Mouse (Mus musculus) spleen, adult 2 months (tissue): ENCODE results near the gene Rph3a. TPM values are rescaled to one million over a fixed set of nuclear protein-coding genes. Genes with fewer than 3 reads are reported as not detected.

Experiments
- DNase-seq, 2 experiments: peaks; one replicate each; pipeline versions ENCODE4 v3.0.0 to v3.0.0-alpha.2; 2012 to 2021; ENCODE audit warnings: low spot score in 2 of 2, low read depth in 1 of 2
- H3K27ac ChIP-seq: fragments of 200-500 bp; 2 replicates; pipeline ENCODE4 v1.5.1; 2012; ENCODE audit warnings: low read length, inconsistent platforms; ENCODE audit not compliant: insufficient read depth
- H3K27me3 ChIP-seq: fragments of 200-500 bp; 2 replicates; pipeline ENCODE4 v1.6.1; 2012; ENCODE audit warnings: mild to moderate bottlenecking, moderate library complexity, low read length, inconsistent platforms; ENCODE audit not compliant: control insufficient read depth, insufficient read depth
- H3K36me3 ChIP-seq: fragments of 200-500 bp; 2 replicates; pipeline ENCODE4 v1.6.1; 2012; ENCODE audit warnings: mild to moderate bottlenecking, low read length, inconsistent platforms; ENCODE audit not compliant: control insufficient read depth, insufficient read depth
- H3K4me1 ChIP-seq: fragments of 200-500 bp; 2 replicates; pipeline ENCODE4 v1.6.1; 2011; ENCODE audit warnings: inconsistent platforms; ENCODE audit not compliant: control insufficient read depth, insufficient read depth, insufficient read length
- H3K4me3 ChIP-seq: fragments of 200-500 bp; 2 replicates; pipeline ENCODE4 v1.5.1; 2011; ENCODE audit warnings: mild to moderate bottlenecking, inconsistent platforms; ENCODE audit not compliant: insufficient read depth, insufficient read length; ENCODE audit errors: extremely low read depth
- CTCF ChIP-seq: fragments of 200-500 bp; IDR thresholded peaks from 2 replicates; pipeline ENCODE4 v1.5.1; 2011; ENCODE audit warnings: mild to moderate bottlenecking, inconsistent platforms; ENCODE audit not compliant: insufficient read depth, insufficient read length, insufficient replicate concordance; ENCODE audit errors: extremely low read depth
- POLR2A ChIP-seq: fragments of 200-500 bp; IDR thresholded peaks from 2 replicates; pipeline ENCODE4 v1.6.1; 2011; ENCODE audit warnings: low read depth, low read length, inconsistent platforms
- WGBS: fragments of 180-500 bp; shearing (Covaris S2); methylation state at CpG from one replicate; pipeline ENCODE4 v1.1.7; 2018; 5-methylcytosine and 5-hydroxymethylcytosine counted together
- polyA plus RNA-seq: library from polyadenylated mRNA; depleted of rRNA; stranded (reverse); fragments of >200 nt; gene quantifications from 2 replicates; pipeline ENCODE4 v1.2.3, GENCODE M21; 2012

The Rph3a gene
- polyA plus RNA-seq, 1 experiment, result 0.02 TPM

- H3K4me3 ChIP-seq, result no peak overlapping the region
- no peaks in the 10 kb centered on the region for H3K36me3 ChIP-seq
- WGBS, result 70% methylated on average over 8 of the region's 8 CpGs
- no peaks in the 10 kb centered on the region for H3K4me1 ChIP-seq
- DNase-seq, result no peak
- no peak overlapping the region for H3K27ac ChIP-seq
- TF ChIP-seq CTCF (no peak), POLR2A (no peak)
- H3K27me3 ChIP-seq, result 0 out of 2 replicates have a peak, but pooled peaks cover 3% of the 10 kb centered on the region
Observed at GRCm38 (mm10) chr5:121007130-121007529, 2.8 kb downstream of the Rph3a start.

- no peak for DNase-seq
- TF ChIP-seq CTCF, result no peak
- TF ChIP-seq POLR2A, result no peak
- Histone ChIP-seq H3K4me3 (no peak overlapping the region), H3K27ac (no peak overlapping the region), H3K36me3 (no peaks in the 10 kb centered on the region), H3K4me1 (no peaks in the 10 kb centered on the region), H3K27me3 (0 out of 2 replicates have a peak, but pooled peaks cover 3% of the 10 kb centered on the region)
- WGBS, result 58% methylated on average over 3 of the region's 4 CpGs
Observed at GRCm38 (mm10) chr5:121006176-121006575, 3.7 kb downstream of the Rph3a start.

GRCm38 (mm10) chr5:121003781-121004180 is 6.1 kb downstream of the Rph3a start:
- no peak for DNase-seq
- Histone ChIP-seq H3K27me3 (0 out of 2 replicates have a peak, but pooled peaks cover 3% of the 10 kb centered on the region), H3K4me3 (no peak overlapping the region), H3K27ac (no peak overlapping the region), H3K36me3 (no peaks in the 10 kb centered on the region), H3K4me1 (no peaks in the 10 kb centered on the region)
- TF ChIP-seq POLR2A (no peak), CTCF (no peak)
- under 1% methylated on average over 17 of the region's 17 CpGs for WGBS

GRCm38 (mm10) chr5:120999573-120999972 is 10.3 kb downstream of the Rph3a start:
- 38% methylated on average over 12 of the region's 12 CpGs for whole genome bisulfite sequencing
- no peaks in the 10 kb centered on the region for H3K4me1 ChIP-seq
- no peak for DNase-seq
- TF ChIP-seq POLR2A (no peak), CTCF (peak; percentile 42; the same call in 1 of the 2 replicates)
- H3K27me3 ChIP-seq, result 0 out of 2 replicates have a peak, but pooled peaks cover 3% of the 10 kb centered on the region
- no peak overlapping the region for H3K4me3 ChIP-seq
- no peak overlapping the region for H3K27ac ChIP-seq
- no peaks in the 10 kb centered on the region for H3K36me3 ChIP-seq

GRCm38 (mm10) chr5:120988373-120988772 is 21.5 kb downstream of the Rph3a start:
- no peaks in the 10 kb centered on the region for H3K36me3 ChIP-seq
- H3K27me3 ChIP-seq, result no peaks in the 10 kb centered on the region
- no peak for DNase-seq
- H3K4me1 ChIP-seq, result no peaks in the 10 kb centered on the region
- H3K4me3 ChIP-seq, result no peak overlapping the region
- 89% methylated on average over 3 of the region's 3 CpGs for WGBS
- TF ChIP-seq POLR2A (no peak), CTCF (no peak)
- H3K27ac ChIP-seq, result no peak overlapping the region

GRCm38 (mm10) chr5:120983029-120983428 is 26.9 kb downstream of the Rph3a start:
- no peaks in the 10 kb centered on the region for H3K36me3 ChIP-seq
- no peak for TF ChIP-seq CTCF
- TF ChIP-seq POLR2A, result no peak
- no peaks in the 10 kb centered on the region for H3K27me3 ChIP-seq
- H3K27ac ChIP-seq, result no peak overlapping the region
- WGBS, result 78% methylated on average over 1 of the region's 1 CpGs
- no peak for DNase-seq
- H3K4me1 ChIP-seq, result no peaks in the 10 kb centered on the region
- H3K4me3 ChIP-seq, result no peak overlapping the region

GRCm38 (mm10) chr5:120981211-120981610 is 28.7 kb downstream of the Rph3a start:
- Histone ChIP-seq H3K4me1 (no peaks in the 10 kb centered on the region), H3K4me3 (no peak overlapping the region), H3K36me3 (no peaks in the 10 kb centered on the region), H3K27me3 (no peaks in the 10 kb centered on the region), H3K27ac (no peak overlapping the region)
- WGBS, result 93% methylated on average over 11 of the region's 11 CpGs
- no peak for TF ChIP-seq POLR2A
- DNase-seq, result no peak
